Mouse (Mus musculus) CH12.LX (cell line): ENCODE data around the gene Laptm5. TPM values are rescaled to one million over a fixed set of nuclear protein-coding genes. Genes with fewer than 3 reads are reported as not detected.
A peak's percentile ranks its signal among the peaks of the same experiment; 100 is the strongest.

Source experiments
- DNase-seq: peaks from one replicate; pipeline ENCODE4 v3.0.0-alpha.2; 2013; ENCODE audit errors: extremely low read depth
- H3K27ac ChIP-seq: 2 replicates; pipeline ENCODE4 v1.5.1; 2012; ENCODE audit warnings: low read depth, mild to moderate bottlenecking, control low read depth, moderate library complexity; ENCODE audit not compliant: insufficient read depth
- H3K27me3 ChIP-seq: replicated peaks from 2 replicates; pipeline ENCODE3; 2012; ENCODE audit warnings: inconsistent platforms
- H3K36me3 ChIP-seq, 2 experiments: replicated peaks in 1 of 2; 2 replicates each; pipeline versions ENCODE3 to v1.6.1; 2012; ENCODE audit warnings: inconsistent platforms in 1 of 2, low read length in 1 of 2, mild to moderate bottlenecking in 1 of 2, mixed read lengths in 1 of 2, moderate library complexity in 1 of 2; ENCODE audit not compliant: control insufficient read depth in 1 of 2, insufficient read depth in 1 of 2
- H3K4me1 ChIP-seq, 2 experiments: 2 replicates each; pipeline ENCODE4 v1.6.1; 2012; ENCODE audit warnings: inconsistent platforms in 1 of 2, moderate library complexity in 1 of 2; ENCODE audit not compliant: insufficient read depth in 2 of 2, control insufficient read depth in 1 of 2
- H3K4me2 ChIP-seq: 2 replicates; pipeline ENCODE4 v1.6.1; 2012; ENCODE audit warnings: low read depth, mild to moderate bottlenecking, control low read depth; ENCODE audit not compliant: poor library complexity, insufficient read depth, severe bottlenecking
- H3K4me3 ChIP-seq, 3 experiments: fragments of 150-350 bp in 1 of 3; sonication (generic) in 1 of 3; replicated peaks in 1 of 3; 2 replicates each; pipeline versions ENCODE3 to v1.5.1; 2011 to 2012; ENCODE audit warnings: low read depth in 2 of 3, low read length in 2 of 3, mild to moderate bottlenecking in 2 of 3, moderate library complexity in 2 of 3, control low read depth in 1 of 3, improper control_type of control experiment in 1 of 3, inconsistent platforms in 1 of 3, mixed read lengths in 1 of 3; ENCODE audit not compliant: poor library complexity in 1 of 3
- H3K79me2 ChIP-seq: replicated peaks from 2 replicates; pipeline ENCODE4 v1.6.1; 2012; ENCODE audit warnings: mild to moderate bottlenecking, moderate library complexity; ENCODE audit not compliant: control insufficient read depth, poor library complexity, insufficient read depth, severe bottlenecking; ENCODE audit errors: extremely low read depth
- H3K9ac ChIP-seq: 2 replicates; pipeline ENCODE4 v1.6.1; 2012; ENCODE audit warnings: low read depth, mild to moderate bottlenecking, control low read depth, moderate library complexity; ENCODE audit not compliant: insufficient read depth
- H3K9me3 ChIP-seq: replicated peaks from 2 replicates; pipeline ENCODE3; 2012; ENCODE audit warnings: low read length, inconsistent platforms, mixed read lengths
- BHLHE40 ChIP-seq: IDR thresholded peaks from 2 replicates; pipeline ENCODE4 v1.6.1; 2011; ENCODE audit warnings: mild to moderate bottlenecking, low read depth, low read length, improper control_type of control experiment
- CHD2 ChIP-seq: IDR thresholded peaks from 2 replicates; pipeline ENCODE4 v1.6.1; 2011; ENCODE audit warnings: low read length, improper control_type of control experiment
- E2F4 ChIP-seq: IDR thresholded peaks from 2 replicates; pipeline ENCODE4 v1.6.1; 2011; ENCODE audit warnings: low read depth, low read length, improper control_type of control experiment; ENCODE audit not compliant: insufficient replicate concordance
- ELF1 ChIP-seq: IDR thresholded peaks from 2 replicates; pipeline ENCODE4 v1.6.1; 2014; ENCODE audit warnings: low read depth, mild to moderate bottlenecking, inconsistent platforms, low read length, improper control_type of control experiment
- ETS1 ChIP-seq: conservative IDR thresholded peaks from 2 replicates; pipeline ENCODE4 v1.6.1; 2012; ENCODE audit warnings: low read depth, mild to moderate bottlenecking, inconsistent platforms, low read length, improper control_type of control experiment, moderate library complexity
- GABPA ChIP-seq: IDR thresholded peaks from 2 replicates; pipeline ENCODE4 v1.6.1; 2012; ENCODE audit warnings: low read depth, low read length, improper control_type of control experiment, inconsistent platforms; ENCODE audit not compliant: insufficient replicate concordance
- HCFC1 ChIP-seq: IDR thresholded peaks from 2 replicates; pipeline ENCODE4 v1.6.1; 2012; ENCODE audit warnings: low read depth, mild to moderate bottlenecking, inconsistent platforms, low read length, improper control_type of control experiment
- JUN ChIP-seq: IDR thresholded peaks from 2 replicates; pipeline ENCODE4 v1.6.1; 2011; ENCODE audit warnings: low read depth, mild to moderate bottlenecking, low read length, improper control_type of control experiment, moderate library complexity; ENCODE audit not compliant: insufficient read depth
- JUND ChIP-seq: conservative IDR thresholded peaks from 2 replicates; pipeline ENCODE4 v1.6.1; 2011; ENCODE audit warnings: low read depth, low read length, improper control_type of control experiment
- MAX ChIP-seq: IDR thresholded peaks from 2 replicates; pipeline ENCODE4 v1.6.1; 2011; ENCODE audit warnings: low read length, improper control_type of control experiment
- MEF2A ChIP-seq: IDR thresholded peaks from 2 replicates; pipeline ENCODE4 v1.6.1; 2014; ENCODE audit warnings: low read depth, mild to moderate bottlenecking, inconsistent platforms, low read length, improper control_type of control experiment, borderline replicate concordance
- MXI1 ChIP-seq: IDR thresholded peaks from 2 replicates; pipeline ENCODE4 v1.6.1; 2011; ENCODE audit warnings: mild to moderate bottlenecking, low read depth, low read length, improper control_type of control experiment
- MYC ChIP-seq: IDR thresholded peaks from 2 replicates; pipeline ENCODE4 v1.6.1; 2011; ENCODE audit warnings: low read depth, mild to moderate bottlenecking, improper control_type of control experiment, low read length
- NELFE ChIP-seq: IDR thresholded peaks from 2 replicates; pipeline ENCODE4 v1.6.1; 2011; ENCODE audit warnings: low read depth, low read length, improper control_type of control experiment
- POLR2A ChIP-seq: IDR thresholded peaks from 2 replicates; pipeline ENCODE4 v1.6.1; 2011; ENCODE audit warnings: low read depth, mild to moderate bottlenecking, improper control_type of control experiment, low read length
- POLR2AphosphoS2 ChIP-seq: IDR thresholded peaks from 2 replicates; pipeline ENCODE4 v1.6.1; 2011; ENCODE audit warnings: low read depth, low read length, improper control_type of control experiment
- RCOR1 ChIP-seq: conservative IDR thresholded peaks from 2 replicates; pipeline ENCODE4 v1.6.1; 2012; ENCODE audit warnings: low read depth, mild to moderate bottlenecking, inconsistent platforms, low read length, improper control_type of control experiment
- TCF12 ChIP-seq: IDR thresholded peaks from 2 replicates; pipeline ENCODE4 v1.6.1; 2014; ENCODE audit warnings: low read depth, mild to moderate bottlenecking, inconsistent platforms, low read length, improper control_type of control experiment
- USF2 ChIP-seq: conservative IDR thresholded peaks from 2 replicates; pipeline ENCODE4 v1.6.1; 2011; ENCODE audit warnings: low read depth, low read length, improper control_type of control experiment
- ZC3H11A ChIP-seq: IDR thresholded peaks from 2 replicates; pipeline ENCODE4 v1.6.1; 2012; ENCODE audit warnings: low read depth, mild to moderate bottlenecking, inconsistent platforms, low read length, improper control_type of control experiment
- ZKSCAN1 ChIP-seq: IDR thresholded peaks from 2 replicates; pipeline ENCODE4 v1.6.1; 2012; ENCODE audit warnings: low read depth, inconsistent platforms, low read length, improper control_type of control experiment, borderline replicate concordance
- ZMIZ1 ChIP-seq: IDR thresholded peaks from 2 replicates; pipeline ENCODE4 v1.6.1; 2012; ENCODE audit warnings: low read depth, mild to moderate bottlenecking, inconsistent platforms, low read length, improper control_type of control experiment
- dilution Hi-C: fragments of 300-500 bp; cut with MboI; formaldehyde crosslinking; loops from 2 replicates; pipeline ENCODE4 v1.14.3; 2020; ENCODE audit warnings: low sequenced_read_pairs; ENCODE audit not compliant: extremely low pct_unique_long_range_greater_than_20kb, extremely low pct_ligation_motif_present
- in situ Hi-C: fragments of 300-500 bp; cut with MboI; formaldehyde crosslinking; loops from 3 replicates; pipeline ENCODE4 v1.14.3; 2019; ENCODE audit warnings: low sequenced_read_pairs, low pct_ligation_motif_present, low pct_unique_long_range_greater_than_20kb, mixed read lengths
- polyA plus RNA-seq: library from polyadenylated mRNA; unstranded; fragments of >175 nt; gene quantifications from 2 replicates; pipeline ENCODE4 v1.2.1, GENCODE M21; 2012; ENCODE audit warnings: low read depth; ENCODE audit not compliant: insufficient read length
- total RNA-seq, 2 experiments: library from RNA; depleted of rRNA; stranded (reverse); fragments of 300-350 nt in 1 of 2; fragments of >200 nt in 1 of 2; gene quantifications; 2 replicates each; pipeline ENCODE4 v1.2.3; 2012 to 2014

Laptm5 gene
- total and polyA plus RNA-seq, 3 experiments = 41.1 to 594 (median 225) TPM

DNA sequence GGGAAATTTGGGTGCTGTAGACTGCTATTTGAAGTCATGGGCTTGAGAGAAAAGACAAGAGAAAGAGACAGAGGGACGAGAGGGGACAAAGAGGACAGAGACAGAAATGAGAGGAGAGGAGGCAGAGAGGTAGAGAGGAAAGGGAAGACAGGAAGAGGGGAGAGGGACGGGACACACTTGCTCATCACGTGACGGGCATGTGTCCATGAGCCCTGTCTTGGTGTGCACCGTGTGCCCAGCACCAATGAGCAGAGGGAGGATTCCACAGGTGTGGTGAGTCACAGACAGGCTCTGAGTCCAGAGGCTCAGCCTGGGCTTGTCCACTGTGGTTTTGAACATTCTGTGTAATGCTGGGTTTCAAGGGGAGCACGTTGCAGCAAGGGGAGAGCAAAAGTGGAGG is 45.0 kb upstream of the Laptm5 start:
- in situ Hi-C loops (no loop called here), dilution Hi-C loops (no loop called here)
- Histone ChIP-seq H3K4me1 (peaks cover 0 to 3% of the 10 kb centered on the region in 2 experiments; a peak in 1 of 4 replicates), H3K36me3 (no peaks in the 10 kb centered on the region), H3K79me2 (no peaks in the 10 kb centered on the region), H3K9ac (no peak overlapping the region), H3K9me3 (peaks cover 9% of the 10 kb centered on the region), H3K4me3 (no peak overlapping the region), H3K27me3 (peaks cover 89% of the 10 kb centered on the region), H3K27ac (no peak overlapping the region), H3K4me2 (no peak overlapping the region)
- no peak for DNase-seq
- TF ChIP-seq JUND (no peak), BHLHE40 (peak; percentile 63)

DNA sequence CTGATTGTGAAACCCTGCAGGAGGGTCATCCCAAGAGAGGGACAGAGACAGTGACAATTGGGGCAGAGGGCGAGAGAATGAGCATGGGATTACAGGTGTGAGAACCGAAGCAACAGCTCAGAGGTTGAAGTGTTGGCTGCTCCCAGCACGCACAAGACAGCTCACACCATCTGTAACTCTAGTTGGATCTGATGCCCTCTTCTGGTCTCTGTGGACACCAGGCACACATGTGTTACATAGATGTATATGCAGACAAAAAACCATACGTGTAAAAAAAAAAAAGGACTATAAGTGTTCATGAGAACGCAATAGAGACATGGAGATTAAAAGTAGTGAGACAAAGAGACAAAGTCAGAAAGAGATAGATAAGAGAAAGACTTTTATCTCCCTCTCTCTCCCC is 44.1 kb upstream of the Laptm5 start:
- no peaks in the 10 kb centered on the region for H3K79me2 ChIP-seq
- no peak for TF ChIP-seq MYC
- no peak for TF ChIP-seq E2F4
- TF ChIP-seq HCFC1 = no peak
- TF ChIP-seq ZMIZ1 = no peak
- no peak for TF ChIP-seq BHLHE40
- no peak for TF ChIP-seq TCF12
- H3K4me1 ChIP-seq = peaks cover 0 to 3% of the 10 kb centered on the region in 2 experiments; a peak in 1 of 4 replicates
- dilution Hi-C loops (no loop called here), in situ Hi-C loops (no loop called here)
- no peak overlapping the region for H3K27ac ChIP-seq
- peaks cover 8% of the 10 kb centered on the region for H3K9me3 ChIP-seq
- H3K9ac ChIP-seq = no peak overlapping the region
- H3K4me3 ChIP-seq = no peak overlapping the region
- peaks cover 88% of the 10 kb centered on the region for H3K27me3 ChIP-seq
- DNase-seq = no peak
- no peak overlapping the region for H3K4me2 ChIP-seq
- no peaks in the 10 kb centered on the region for H3K36me3 ChIP-seq

DNA sequence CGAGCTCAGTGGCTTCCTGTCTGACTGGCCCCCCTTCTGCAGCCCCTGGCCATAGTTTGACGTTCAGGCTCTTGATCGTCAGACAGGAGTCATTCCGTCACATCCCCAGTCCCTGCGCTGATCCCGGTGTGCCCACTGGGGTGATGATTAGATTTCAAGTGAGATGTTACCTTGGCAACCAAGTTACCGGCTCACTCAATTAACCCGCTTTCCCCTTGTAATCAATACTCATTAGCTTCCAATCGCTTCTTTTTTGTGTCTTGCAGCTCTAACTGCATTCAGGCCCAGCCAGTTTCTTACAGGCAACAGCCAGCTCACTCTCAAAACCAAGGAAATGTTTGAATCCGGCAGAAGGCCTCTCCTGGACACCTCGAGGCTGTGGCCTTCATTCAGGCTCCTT is 40.5 kb upstream of the Laptm5 start:
- H3K27me3 ChIP-seq = peaks cover 86% of the 10 kb centered on the region
- H3K4me1 ChIP-seq = peaks cover 0 to 11% of the 10 kb centered on the region in 2 experiments; a peak in 2 of 4 replicates
- no peak overlapping the region for H3K4me3 ChIP-seq
- dilution Hi-C loops = no loop called here
- H3K4me2 ChIP-seq = no peak overlapping the region
- peaks cover 8% of the 10 kb centered on the region for H3K9me3 ChIP-seq
- no peaks in the 10 kb centered on the region for H3K36me3 ChIP-seq
- no peak for DNase-seq
- in situ Hi-C loops = no loop called here
- TF ChIP-seq ZMIZ1 (no peak), ETS1 (no peak), RCOR1 (no peak), GABPA (no peak), ZC3H11A (no peak), POLR2A (no peak), JUN (no peak), CHD2 (no peak), ZKSCAN1 (no peak), ELF1 (no peak), MEF2A (no peak), MAX (no peak), NELFE (no peak), MXI1 (no peak), POLR2AphosphoS2 (no peak), BHLHE40 (no peak), USF2 (no peak)
- no peak overlapping the region for H3K27ac ChIP-seq
- H3K9ac ChIP-seq = no peak overlapping the region
- no peaks in the 10 kb centered on the region for H3K79me2 ChIP-seq
